Mouse (Mus musculus): ENCODE results near the gene Slc25a22. TPM values are rescaled to one million over a fixed set of nuclear protein-coding genes. Genes with fewer than 3 reads are reported as not detected.

Gene Slc25a22
- total RNA-seq, 2 experiments from 2014 or later, result 253 to 262 TPM

DNA sequence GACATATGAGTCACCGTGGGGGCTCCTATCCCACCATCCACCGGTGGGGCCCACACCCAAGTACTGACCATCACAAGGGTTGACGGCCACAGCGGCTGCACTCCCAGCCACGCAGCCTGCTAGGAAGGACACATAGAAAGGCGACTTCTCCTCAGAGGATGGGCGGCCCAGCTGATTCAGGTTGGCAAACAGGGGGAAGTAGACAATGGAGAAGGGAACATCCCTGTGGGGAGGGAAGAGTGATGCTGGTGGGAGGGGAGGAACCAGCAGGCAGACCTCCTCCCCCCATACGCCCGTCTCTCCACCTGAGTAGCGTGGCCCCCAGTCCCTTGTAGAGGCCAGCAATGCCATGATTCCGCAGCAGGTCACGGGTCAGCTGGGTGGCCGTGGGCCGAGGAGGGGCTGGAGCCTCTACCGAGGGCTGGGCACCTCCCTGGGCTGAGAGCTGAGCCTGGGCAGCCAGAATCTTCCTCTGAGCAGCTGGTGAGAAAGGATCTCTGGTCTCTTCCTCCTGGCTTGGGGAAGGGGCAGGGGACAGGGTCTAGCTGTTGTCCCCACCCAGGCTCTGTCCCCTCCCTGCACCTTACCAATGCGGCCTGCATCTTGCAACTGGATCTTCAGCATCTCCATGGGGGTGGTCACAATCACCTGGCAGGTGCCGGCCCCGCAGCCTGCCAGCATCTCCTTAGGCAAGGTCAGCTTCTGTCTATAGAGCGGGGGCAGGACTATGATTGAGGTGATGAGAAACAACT is 6.1 kb downstream of the Slc25a22 start:
- no peak overlapping the region for H3K4me3 ChIP-seq
- TF ChIP-seq CTCF (IDR thresholded peaks at IDR 0.05), result no peak
- DNase-seq (ENCODE audit: extremely low spot score in 1 of 2, low spot score in 2 of 2), result no peak
- intact Hi-C loops (cut with DNase I), result no loop called here
- no peak overlapping the region for H3K27ac ChIP-seq

DNA sequence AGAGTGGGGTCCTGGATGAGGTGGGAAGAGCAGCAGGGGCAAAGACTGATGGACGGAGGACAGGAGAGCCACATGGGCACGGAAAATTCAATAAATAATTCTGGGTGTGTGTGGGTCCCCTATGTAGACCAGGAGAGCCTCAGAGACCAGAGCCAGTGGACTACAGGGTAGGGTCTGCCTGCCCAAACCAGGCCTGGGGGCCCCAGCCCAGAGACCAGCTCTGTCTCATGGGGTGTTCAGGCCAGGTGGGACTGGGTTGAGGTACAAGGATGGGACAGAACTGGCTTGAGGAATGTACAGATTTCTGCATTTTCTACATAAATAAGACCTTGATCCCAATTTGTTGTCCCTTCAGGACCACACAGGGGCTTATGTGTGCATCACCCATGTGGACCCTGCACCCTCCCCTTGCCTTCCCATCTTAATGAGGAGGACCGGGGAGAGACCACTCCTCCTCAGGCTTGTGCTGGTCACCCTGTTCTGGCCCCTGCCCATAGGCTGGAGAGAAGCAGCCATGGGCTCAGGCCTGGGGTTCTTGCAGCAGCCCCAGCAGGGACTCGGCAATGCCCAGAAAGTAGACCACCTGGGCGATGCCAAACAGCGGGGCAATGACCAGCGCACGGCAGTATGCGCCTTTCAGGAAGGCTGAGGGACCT is 7.0 kb downstream of the Slc25a22 start:
- TF ChIP-seq CTCF (IDR thresholded peaks at IDR 0.05), result no peak
- Histone ChIP-seq H3K27ac (no peak overlapping the region), H3K4me3 (no peak overlapping the region)
- intact Hi-C loops (cut with DNase I), result no loop called here
- no peak for DNase-seq (ENCODE audit: extremely low spot score in 1 of 2, low spot score in 2 of 2)

DNA sequence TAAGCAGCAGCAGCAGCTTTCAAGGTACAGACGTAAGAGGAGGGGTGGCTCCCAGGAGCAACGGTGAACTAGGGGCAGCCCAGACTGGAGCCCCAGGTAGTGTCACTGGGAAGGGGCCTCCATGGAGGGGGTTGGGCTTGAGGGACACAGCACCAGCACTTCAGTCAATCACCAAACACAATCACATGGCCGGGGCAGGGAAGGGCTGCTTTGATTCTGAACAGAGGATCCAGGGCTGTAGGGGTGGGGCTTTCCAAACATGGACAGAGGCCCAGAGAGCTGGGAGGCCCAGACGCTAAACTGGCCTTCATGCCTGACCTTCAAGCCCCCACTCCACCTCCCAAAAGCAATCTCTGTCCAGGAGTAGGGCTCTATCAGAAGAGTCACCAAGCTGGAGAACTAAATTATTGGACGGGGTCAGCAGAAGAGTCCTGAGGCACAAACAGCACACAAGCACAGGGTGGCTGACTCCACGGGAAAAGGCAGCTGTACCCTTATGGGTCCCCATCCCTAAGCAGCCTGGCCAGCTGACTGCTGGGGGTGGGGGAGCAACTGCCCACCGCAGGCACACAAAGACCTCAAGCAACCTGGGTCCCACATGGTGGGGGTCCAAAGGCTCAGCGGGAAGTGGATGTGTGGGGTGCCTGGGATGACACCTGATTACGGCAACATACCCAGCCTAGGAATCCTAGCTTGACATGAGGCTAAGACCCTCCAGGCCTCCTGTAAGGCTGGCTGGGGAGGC is 7.7 kb downstream of the Slc25a22 start:
- Histone ChIP-seq H3K27ac (peak overlapping the region; percentile 12; the same call in 1 of the 2 replicates), H3K4me3 (peak overlapping the region; percentile 94)
- intact Hi-C loops (cut with DNase I), result loop anchor here (2.0 kb wide), 1 partner anchor 15 kb away; the partner anchor contains the start of gene Gatd1
- no peak for TF ChIP-seq CTCF (IDR thresholded peaks at IDR 0.05)
- DNase-seq (ENCODE audit: extremely low spot score in 1 of 2, low spot score in 2 of 2), result no peak

DNA sequence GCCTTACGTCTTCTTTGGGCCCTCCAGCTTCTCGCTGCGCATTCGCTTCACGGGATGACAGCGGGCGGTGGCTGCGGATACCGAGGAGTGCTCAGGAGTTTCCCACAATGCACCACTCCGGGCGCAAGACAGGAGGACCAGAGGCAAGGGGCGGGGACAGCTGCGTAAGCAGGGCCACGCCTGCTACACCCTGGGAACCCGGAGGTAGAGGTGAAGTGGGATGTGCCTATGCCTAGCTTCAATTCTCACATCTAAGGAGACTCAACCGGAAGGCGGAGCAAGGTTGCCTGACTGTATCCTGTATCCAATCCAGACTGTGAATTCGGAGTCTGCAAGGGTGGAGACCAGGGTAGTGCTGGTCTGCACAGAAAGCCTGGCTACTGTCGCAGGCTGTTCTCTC is 8.4 kb downstream of the Slc25a22 start, which contains the start of gene Cend1:
Gene Cend1 (minus strand): TSS at position 182 of the 400 bp plus-strand sequence.
- DNase-seq (ENCODE audit: extremely low spot score in 1 of 2, low spot score in 2 of 2), result peak; percentile 88 to 89
- H3K4me3 ChIP-seq, result peak within 1 kb of the TSS; percentile 94
- intact Hi-C loops (cut with DNase I), result loop anchor here (2.0 kb wide), 1 partner anchor 15 kb away; the partner anchor contains the start of gene Gatd1
- TF ChIP-seq CTCF (IDR thresholded peaks at IDR 0.05), result no peak
- H3K27ac ChIP-seq, result peak within 1 kb of the TSS; percentile 97

DNA sequence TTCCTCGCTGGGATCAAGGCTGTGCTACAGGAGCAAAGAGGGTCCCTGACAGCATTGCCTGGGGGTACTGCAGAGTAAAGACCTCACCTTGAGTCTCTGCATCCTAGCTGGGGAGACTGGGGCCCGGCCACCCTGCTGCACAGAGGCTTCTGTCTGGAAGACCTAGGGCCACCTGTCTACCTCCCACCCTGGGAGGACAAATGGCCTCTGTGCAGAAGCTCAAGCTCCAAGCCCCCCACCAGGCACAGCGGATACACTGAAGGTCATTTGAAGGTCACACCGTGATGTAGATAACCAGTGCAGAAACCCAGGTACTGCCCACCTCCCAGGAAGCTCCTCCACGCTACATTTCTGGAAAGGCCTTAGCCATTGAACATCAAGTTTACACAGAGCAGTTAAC is 9.0 kb downstream of the Slc25a22 start:
- peak overlapping the region; percentile 97 for H3K27ac ChIP-seq
- no peak for TF ChIP-seq CTCF (IDR thresholded peaks at IDR 0.05)
- H3K4me3 ChIP-seq, result peak overlapping the region; percentile 94
- DNase-seq (ENCODE audit: extremely low spot score in 1 of 2, low spot score in 2 of 2), result no peak
- intact Hi-C loops (cut with DNase I), result loop anchor here (2.0 kb wide), 1 partner anchor 14 kb away; the partner anchor contains the start of gene Gatd1

DNA sequence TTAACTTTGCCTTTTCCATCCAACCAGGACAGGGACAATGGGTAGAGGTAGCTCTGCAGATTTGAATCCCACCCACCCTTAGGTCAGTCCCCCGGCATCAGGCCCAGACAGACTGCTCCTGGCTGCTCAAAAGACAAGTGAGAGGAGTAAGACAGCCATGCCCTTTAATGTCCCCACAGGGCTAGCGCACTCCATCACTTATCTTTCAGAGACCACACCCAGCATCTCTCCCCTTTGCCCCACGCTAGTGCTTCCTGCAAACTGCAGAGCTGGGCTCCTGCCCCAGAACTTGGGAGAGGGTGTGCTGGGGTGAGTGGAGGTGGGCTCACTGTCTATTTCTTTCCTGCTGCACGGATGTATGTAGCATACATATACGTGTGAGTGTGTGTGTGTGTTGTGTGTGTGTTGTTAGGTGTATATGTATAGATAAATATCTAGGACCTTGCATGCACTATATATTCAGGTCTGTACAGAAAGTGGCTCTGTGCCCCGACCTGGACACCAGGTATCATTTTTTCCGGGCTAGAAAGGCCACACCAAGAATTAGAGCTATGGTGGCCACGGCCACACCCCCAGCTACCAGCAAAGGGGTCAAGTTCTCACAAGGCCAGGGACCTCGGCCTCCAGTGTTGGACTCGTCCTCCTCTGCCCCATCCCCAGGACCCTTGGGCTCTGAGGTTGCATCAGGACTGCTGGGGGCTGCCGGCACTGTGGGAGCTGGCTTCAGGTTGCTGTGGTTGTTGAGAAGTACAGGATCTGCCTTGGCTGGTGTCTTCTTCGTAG is 10.6 kb downstream of the Slc25a22 start:
- intact Hi-C loops (cut with DNase I), result no loop called here
- DNase-seq (ENCODE audit: extremely low spot score in 1 of 2, low spot score in 2 of 2), result no peak
- no peak for TF ChIP-seq CTCF (IDR thresholded peaks at IDR 0.05)
- Histone ChIP-seq H3K27ac (no peak overlapping the region), H3K4me3 (no peak overlapping the region)

DNA sequence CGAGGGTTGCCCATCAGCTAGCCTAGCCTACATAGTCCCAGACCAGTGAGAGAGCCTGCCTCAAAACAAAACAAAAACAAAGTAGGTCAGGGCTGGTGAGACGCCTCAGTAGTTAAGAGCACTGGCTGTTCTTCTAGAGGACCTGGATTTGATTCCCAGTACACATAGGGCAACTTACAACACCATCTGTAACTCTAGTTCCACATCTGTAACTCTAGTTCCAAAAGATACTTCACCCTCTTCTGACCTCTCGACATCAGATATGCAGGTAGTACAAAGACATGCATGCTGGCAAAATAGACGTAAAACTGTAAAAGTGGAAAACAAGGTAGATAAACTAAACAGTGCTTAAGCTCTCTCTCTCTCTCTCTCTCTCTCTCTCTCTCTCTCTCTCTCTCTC is 13.9 kb downstream of the Slc25a22 start:
- no peak overlapping the region for H3K4me3 ChIP-seq
- TF ChIP-seq CTCF (IDR thresholded peaks at IDR 0.05), result no peak
- intact Hi-C loops (cut with DNase I), result no loop called here
- no peak for DNase-seq (ENCODE audit: extremely low spot score in 1 of 2, low spot score in 2 of 2)
- H3K27ac ChIP-seq, result no peak overlapping the region

DNA sequence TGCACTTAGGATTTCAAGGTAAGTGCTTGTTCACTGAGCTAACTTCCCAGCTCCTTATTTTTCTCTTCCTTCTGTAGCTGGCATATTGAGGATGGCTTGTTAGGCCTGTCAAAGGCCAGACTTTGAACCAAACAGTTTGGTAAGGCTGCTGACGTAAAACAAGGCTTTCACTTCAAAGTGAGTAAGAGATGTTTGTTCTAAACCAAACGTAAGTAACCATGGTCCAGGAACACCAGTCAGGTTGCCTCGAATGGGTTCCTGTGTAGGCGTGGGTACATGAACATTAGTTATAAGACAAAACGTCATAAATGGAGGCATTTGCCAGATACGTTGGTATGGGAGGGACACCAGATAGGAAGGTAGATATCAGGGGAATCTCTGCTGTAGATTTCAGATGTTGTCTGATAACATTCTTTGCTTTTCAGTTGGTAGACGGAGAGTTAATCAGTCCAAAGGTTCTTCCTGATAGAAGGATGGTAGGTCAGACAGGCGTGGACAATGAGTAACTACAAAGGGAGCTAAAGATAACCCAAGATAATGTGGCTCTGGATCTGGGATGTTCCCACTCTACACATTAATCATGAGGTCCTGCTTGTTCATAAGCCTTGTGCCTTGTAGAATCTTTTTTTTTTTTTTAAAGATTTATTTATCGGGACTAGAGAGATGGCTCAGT is 17.5 kb downstream of the Slc25a22 start:
- intact Hi-C loops (cut with DNase I), result no loop called here
- Histone ChIP-seq H3K27ac (no peak overlapping the region), H3K4me3 (no peak overlapping the region)
- no peak for TF ChIP-seq CTCF (IDR thresholded peaks at IDR 0.05)
- DNase-seq (ENCODE audit: extremely low spot score in 1 of 2, low spot score in 2 of 2), result no peak

DNA sequence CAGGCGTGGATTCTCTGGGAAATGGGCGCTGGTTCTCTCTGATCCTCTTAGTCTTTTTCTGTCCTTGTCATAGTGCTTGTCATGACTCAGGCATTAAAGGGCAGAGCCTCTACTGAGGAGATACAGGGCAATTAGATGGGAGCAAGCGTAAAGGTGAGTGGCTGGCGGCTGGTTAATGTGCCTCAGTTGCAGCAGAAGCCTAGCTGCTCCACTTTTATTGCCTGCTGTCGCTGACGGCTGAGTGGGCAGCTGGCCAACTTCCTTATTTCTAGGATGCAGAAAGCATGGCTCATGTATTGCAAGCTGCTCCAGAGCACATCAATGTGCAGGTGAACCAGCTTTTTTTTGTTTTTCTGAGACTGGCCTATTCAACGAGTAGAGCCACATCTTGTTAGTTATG is 18.7 kb downstream of the Slc25a22 start:
- Histone ChIP-seq H3K4me3 (no peak overlapping the region), H3K27ac (no peak overlapping the region)
- intact Hi-C loops (cut with DNase I), result no loop called here
- DNase-seq (ENCODE audit: extremely low spot score in 1 of 2, low spot score in 2 of 2), result peak in 1 of 2 experiments; percentile 33
- no peak for TF ChIP-seq CTCF (IDR thresholded peaks at IDR 0.05)

DNA sequence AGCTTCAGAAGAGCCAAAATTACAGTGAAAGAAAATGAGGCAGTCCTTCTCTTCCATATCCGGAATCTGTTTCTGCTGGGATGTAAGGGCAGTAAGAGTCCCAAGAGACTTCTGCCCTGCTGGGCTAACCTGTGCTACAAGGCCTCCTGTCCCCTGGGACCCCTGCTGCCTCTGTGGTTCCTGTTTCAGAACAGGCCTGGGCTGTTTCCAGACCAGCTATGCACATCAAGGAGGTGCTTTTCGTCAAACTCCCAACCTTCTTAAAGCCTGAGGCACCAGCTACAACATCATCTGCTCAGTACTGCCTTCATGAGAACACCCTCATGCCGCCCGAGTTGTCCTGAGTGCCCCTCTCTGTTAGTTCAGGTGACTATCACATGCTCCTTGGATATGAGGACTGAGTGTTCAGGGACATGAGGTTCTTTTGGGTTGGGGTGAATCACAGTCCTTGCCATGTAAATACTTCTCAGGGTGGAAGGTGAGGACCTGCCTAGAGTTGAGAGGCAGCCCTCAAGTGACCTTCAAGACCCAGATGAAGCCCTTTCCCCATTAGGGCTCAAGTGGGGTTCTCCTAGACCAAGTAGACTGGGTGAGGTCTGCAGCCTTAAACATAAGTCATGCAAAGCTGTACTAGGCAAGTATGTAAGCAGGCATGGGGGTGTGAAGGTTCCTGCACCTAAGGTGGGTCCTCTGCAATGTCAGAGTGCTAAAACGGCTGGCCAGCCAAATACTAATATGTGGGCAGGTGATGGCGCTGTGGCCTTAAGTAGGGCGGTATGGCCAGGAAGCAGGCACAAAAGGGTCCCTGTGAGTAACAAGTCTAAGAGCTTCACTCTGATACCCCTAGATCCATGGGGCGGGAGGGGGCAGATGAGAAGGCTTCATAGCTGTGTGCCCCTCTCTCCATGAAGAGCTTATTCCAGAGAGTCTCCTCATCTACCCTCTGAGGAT is 19.7 kb downstream of the Slc25a22 start:
- intact Hi-C loops (cut with DNase I), result no loop called here
- TF ChIP-seq CTCF (IDR thresholded peaks at IDR 0.05), result no peak

More for the DNA sequence above, 19.7 kb downstream of the Slc25a22 start:
- no peak for DNase-seq (ENCODE audit: extremely low spot score in 1 of 2, low spot score in 2 of 2)
- H3K4me3 ChIP-seq, result no peak overlapping the region
- H3K27ac ChIP-seq, result no peak overlapping the region

All from left cerebral cortex, adult 2 months (tissue).